Mouse (Mus musculus): ENCODE data around the gene Ttc23.

- TF ChIP-seq CTCF (IDR thresholded peaks at IDR 0.05) = no peak
- no peak for TF ChIP-seq EP300 (IDR thresholded peaks at IDR 0.05)
These were observed 33.9 kb downstream of the Ttc23 start for GRCm38 (mm10) chr7:67681078-67681477.
